Mouse (Mus musculus) hindbrain, embryonic 10.5 days (tissue): ENCODE results near the gene Nub1. TPM values are rescaled to one million over a fixed set of nuclear protein-coding genes. Genes with fewer than 3 reads are reported as not detected.
A peak's percentile ranks its signal among the peaks of the same experiment; 100 is the strongest.

Experiments used
- DNase-seq: peaks from one replicate; pipeline ENCODE4 v3.0.0-alpha.2; 2017; ENCODE audit warnings: low spot score
- H3K27ac ChIP-seq: fragments of 300-500 bp; sonication (generic); 2 replicates; pipeline ENCODE4 v1.5.1; 2016; ENCODE audit warnings: mild to moderate bottlenecking, moderate library complexity
- H3K27me3 ChIP-seq: fragments of 300-500 bp; sonication (generic); 2 replicates; pipeline ENCODE4 v1.6.1; 2016; ENCODE audit warnings: mild to moderate bottlenecking; ENCODE audit not compliant: poor library complexity, insufficient read depth, severe bottlenecking
- H3K36me3 ChIP-seq: fragments of 300-500 bp; sonication (generic); 2 replicates; pipeline ENCODE4 v1.6.1; 2016; ENCODE audit warnings: mild to moderate bottlenecking, moderate library complexity
- H3K4me1 ChIP-seq: fragments of 300-500 bp; sonication (generic); replicated peaks from 2 replicates; pipeline ENCODE4 v1.6.1; 2016; ENCODE audit warnings: mild to moderate bottlenecking
- H3K4me3 ChIP-seq: fragments of 300-500 bp; sonication (generic); 2 replicates; pipeline ENCODE4 v1.5.1; 2016; ENCODE audit warnings: mild to moderate bottlenecking, moderate library complexity
- H3K9me3 ChIP-seq: fragments of 300-500 bp; sonication (generic); 2 replicates; pipeline ENCODE4 v1.6.1; 2016; ENCODE audit warnings: mild to moderate bottlenecking, moderate library complexity
- WGBS: fragments of 180-500 bp; shearing (Covaris S2); methylation state at CpG from one replicate; pipeline ENCODE4 v1.1.7; 2016; 5-methylcytosine and 5-hydroxymethylcytosine counted together
- polyA plus RNA-seq: library from polyadenylated mRNA; unstranded; fragments of >200 nt; fragmentation: Nextera tagmentation; extraction: Ambion mirVana; gene quantifications from 2 replicates; pipeline ENCODE4 v1.2.1, GENCODE M21; 2016

Gene Nub1
- polyA plus RNA-seq, 1 experiment from 2014 or later, result 28.8 TPM

- H3K4me3 ChIP-seq, result peak overlapping the region; percentile 65
- H3K9me3 ChIP-seq, result no peaks in the 10 kb centered on the region
- peak; percentile 68 for DNase-seq
- H3K36me3 ChIP-seq, result no peaks in the 10 kb centered on the region
- H3K27ac ChIP-seq, result peak overlapping the region; percentile 88
- WGBS, result 2% methylated on average over 25 of the region's 25 CpGs
- 0 out of 2 replicates have a peak, but pooled peaks cover under 1% of the 10 kb centered on the region for H3K27me3 ChIP-seq
- H3K4me1 ChIP-seq, result peaks cover 69% of the 10 kb centered on the region
Observed at GRCm38 (mm10) chr5:24751305-24752174, 66.2 kb downstream of the Nub1 start.

GRCm38 (mm10) chr5:24752175-24752498 is 66.8 kb downstream of the Nub1 start:
- no peaks in the 10 kb centered on the region for H3K36me3 ChIP-seq
- no peak for DNase-seq
- H3K9me3 ChIP-seq, result no peaks in the 10 kb centered on the region
- 5% methylated on average over 2 of the region's 2 CpGs for WGBS
- H3K27me3 ChIP-seq, result peaks cover 6% of the 10 kb centered on the region
- H3K27ac ChIP-seq, result peak overlapping the region; percentile 88
- H3K4me3 ChIP-seq, result peak overlapping the region; percentile 65
- H3K4me1 ChIP-seq, result peaks cover 64% of the 10 kb centered on the region

GRCm38 (mm10) chr5:24756931-24757330 is 71.6 kb downstream of the Nub1 start:
- Histone ChIP-seq H3K4me3 (no peak overlapping the region), H3K4me1 (peaks cover 36% of the 10 kb centered on the region), H3K36me3 (no peaks in the 10 kb centered on the region), H3K27ac (no peak overlapping the region), H3K27me3 (peaks cover 8% of the 10 kb centered on the region), H3K9me3 (no peaks in the 10 kb centered on the region)
- 45% methylated on average over 3 of the region's 3 CpGs for WGBS
- no peak for DNase-seq

- no peaks in the 10 kb centered on the region for H3K9me3 ChIP-seq
- H3K27ac ChIP-seq, result no peak within 1 kb of the TSS
- H3K4me3 ChIP-seq, result no peak within 1 kb of the TSS
- peaks cover 28% of the 10 kb centered on the region for H3K4me1 ChIP-seq
- H3K27me3 ChIP-seq, result peaks cover 8% of the 10 kb centered on the region
- H3K36me3 ChIP-seq, result no peaks in the 10 kb centered on the region
- WGBS, result 32% methylated on average over 18 of the region's 18 CpGs
- no peak for DNase-seq
Observed at GRCm38 (mm10) chr5:24757816-24758215, 72.5 kb downstream of the Nub1 start, which contains the start of gene Crygn. Crygn (minus strand) TSS chr5:24758008.

Other genes starting within 250 kb of the Nub1 start
- 114 and 127 TPM in 2 replicates for gene Fastk, start 240.2 kb upstream of the Nub1 start, polyA plus RNA-seq
- 32.7 and 38.4 TPM in 2 replicates for gene Tmub1, start 237.7 kb upstream of the Nub1 start, polyA plus RNA-seq
- 31.9 and 36.5 TPM in 2 replicates for gene Agap3, start 233.4 kb upstream of the Nub1 start, polyA plus RNA-seq
- gene Gbx1, start 158.3 kb upstream of the Nub1 start, polyA plus RNA-seq, result 1.3 and 1.5 TPM in 2 replicates
- gene Asb10, start 144.6 kb upstream of the Nub1 start, polyA plus RNA-seq, result 0.17 TPM in 1 of 2 replicates, not detected in the other
- 0.07 and 0.10 TPM in 2 replicates for gene 4931409K22Rik, start 128.7 kb upstream of the Nub1 start, polyA plus RNA-seq
- 125 and 159 TPM in 2 replicates for gene Abcf2, start 108.1 kb upstream of the Nub1 start, polyA plus RNA-seq
- gene Chpf2, start 98.8 kb upstream of the Nub1 start, polyA plus RNA-seq, result 16.5 and 19.3 TPM in 2 replicates
- 22.8 and 35.7 TPM in 2 replicates for gene Smarcd3, start 61.1 kb upstream of the Nub1 start, polyA plus RNA-seq
- gene Wdr86, start 45.2 kb downstream of the Nub1 start, polyA plus RNA-seq, result 20.9 and 25.2 TPM in 2 replicates
- gene Crygn, start 72.5 kb downstream of the Nub1 start, polyA plus RNA-seq, result 0.42 and 0.44 TPM in 2 replicates
- gene Rheb, start 157.1 kb downstream of the Nub1 start, polyA plus RNA-seq, result 156 and 180 TPM in 2 replicates